Mouse (Mus musculus): ENCODE measurements around the gene BC107364.
"Not testable (repeated sequence)": the region's sequence is repeated elsewhere in the genome, so short reads cannot be mapped to it uniquely, and the experiment has no call there.

Gene BC107364

DNA sequence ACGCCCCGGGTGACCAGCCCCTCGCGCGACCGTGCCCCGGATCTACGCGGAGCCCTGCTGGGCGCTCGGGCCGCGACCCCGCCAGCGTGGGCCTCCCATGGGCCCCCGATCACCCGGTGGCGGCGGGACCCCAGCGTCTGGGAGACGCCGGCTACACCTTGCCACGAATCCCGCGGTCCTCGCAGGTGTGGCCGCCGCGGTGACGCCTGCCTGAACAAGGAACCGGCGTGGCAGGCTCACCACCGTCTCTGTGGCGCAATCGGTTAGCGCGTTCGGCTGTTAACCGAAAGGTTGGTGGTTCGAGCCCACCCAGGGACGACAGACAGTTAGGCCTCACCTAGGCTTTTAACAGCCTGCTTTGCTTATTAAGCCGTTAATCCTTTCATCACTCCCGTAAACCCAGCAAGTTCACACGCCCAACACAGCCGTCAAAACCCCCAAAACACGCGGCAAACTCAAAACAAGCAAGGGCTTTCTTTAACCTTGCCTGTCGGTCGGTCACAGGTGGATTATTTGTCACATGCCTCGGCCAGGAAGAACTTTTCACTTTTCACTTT lies 847 bp downstream of the BC107364 start:
- not testable (repeated sequence) for H3K4me3 ChIP-seq (replicated peaks; ENCODE audit: low read length); H3K27me3 ChIP-seq (ENCODE audit: insufficient read depth, low read length); H3K9me3 ChIP-seq (ENCODE audit: low read length); H3K4me1 ChIP-seq (replicated peaks; ENCODE audit: low read depth, low read length); H3K36me3 ChIP-seq (ENCODE audit: insufficient read depth, low read length)

- not testable (repeated sequence) for H3K4me3 ChIP-seq (replicated peaks; ENCODE audit: low read length); H3K27me3 ChIP-seq (ENCODE audit: insufficient read depth, low read length); H3K36me3 ChIP-seq (ENCODE audit: insufficient read depth, low read length); H3K4me1 ChIP-seq (replicated peaks; ENCODE audit: low read depth, low read length); H3K9me3 ChIP-seq (ENCODE audit: low read length)
These were observed 1.6 kb downstream of the BC107364 start for GRCm38 (mm10) chr3:96450586-96450896.

DNA sequence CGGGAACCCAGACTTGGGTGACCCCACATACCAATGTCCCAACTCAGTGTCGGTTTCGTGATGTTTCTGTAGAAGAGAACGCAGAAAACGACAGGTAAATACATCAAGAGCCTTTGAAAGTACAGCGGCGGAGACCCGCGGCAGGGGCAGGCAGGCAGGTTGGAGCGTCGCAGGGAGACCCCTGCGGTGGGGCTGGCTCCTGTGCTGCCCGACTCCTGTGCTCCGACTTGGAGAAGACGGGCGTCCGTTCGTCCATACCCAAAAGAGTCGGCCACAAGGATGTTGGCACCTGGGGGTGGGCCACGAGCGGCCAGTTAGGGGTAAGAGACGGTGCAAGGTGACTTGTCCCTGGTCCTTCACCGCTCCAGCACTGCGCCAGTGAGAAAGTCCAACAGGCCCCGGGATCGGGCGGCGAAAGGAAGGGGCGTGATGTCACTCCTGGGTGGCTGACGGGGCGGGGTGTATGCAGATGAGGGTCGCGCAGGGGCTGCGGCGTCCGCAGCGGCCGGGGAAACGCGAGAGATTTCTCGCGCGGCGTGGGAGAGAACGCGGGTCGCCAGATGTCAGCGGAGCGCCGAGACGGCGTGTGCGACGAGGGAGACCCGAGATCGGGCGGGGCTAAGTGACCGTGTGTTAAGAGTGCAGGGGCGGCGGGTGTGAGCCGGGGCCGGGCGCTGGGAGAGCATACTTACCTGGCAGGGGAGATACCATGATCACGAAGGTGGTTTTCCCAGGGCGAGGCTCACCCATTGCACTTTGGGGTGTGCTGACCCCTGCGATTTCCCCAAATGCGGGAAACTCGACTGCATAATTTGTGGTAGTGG lies 2.1 kb downstream of the BC107364 start:
- not testable (repeated sequence) for H3K4me1 ChIP-seq (replicated peaks; ENCODE audit: low read depth, low read length); H3K27me3 ChIP-seq (ENCODE audit: insufficient read depth, low read length); H3K9me3 ChIP-seq (ENCODE audit: low read length); H3K36me3 ChIP-seq (ENCODE audit: insufficient read depth, low read length); H3K4me3 ChIP-seq (replicated peaks; ENCODE audit: low read length)

DNA sequence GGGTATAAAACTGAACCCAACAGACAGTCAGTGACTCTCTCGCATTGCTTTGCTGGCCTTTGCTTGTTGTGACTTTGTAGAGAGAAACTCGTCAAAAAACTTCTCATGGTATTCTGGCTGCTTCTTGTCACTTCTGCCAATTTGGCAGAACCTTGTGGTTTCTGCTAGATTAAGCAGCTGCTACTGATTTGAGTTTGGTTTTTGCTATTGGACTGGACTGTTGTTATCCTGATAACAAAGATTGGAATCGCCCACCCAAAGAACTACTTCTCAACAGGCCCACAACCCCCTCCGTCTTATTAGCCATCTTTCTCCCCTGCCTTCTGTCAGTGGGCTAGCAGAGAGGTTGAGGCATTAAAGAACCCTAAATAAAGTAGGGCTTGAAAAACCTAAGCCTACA lies 6.7 kb downstream of the BC107364 start:
- no peaks in the 10 kb centered on the region for H3K36me3 ChIP-seq (ENCODE audit: insufficient read depth, low read length)
- H3K9me3 ChIP-seq (ENCODE audit: low read length), result no peaks in the 10 kb centered on the region
- H3K4me1 ChIP-seq (replicated peaks; ENCODE audit: low read depth, low read length), result peaks cover 31% of the 10 kb centered on the region
- TF ChIP-seq POU5F1 (IDR thresholded peaks at IDR 0.05; ENCODE audit: borderline replicate concordance, low read length) (no peak), NANOG (IDR thresholded peaks at IDR 0.05; ENCODE audit: borderline replicate concordance, low read length) (no peak)
- H3K4me3 ChIP-seq (replicated peaks; ENCODE audit: low read length), result no peak overlapping the region
- no peaks in the 10 kb centered on the region for H3K27me3 ChIP-seq (ENCODE audit: insufficient read depth, low read length)

DNA sequence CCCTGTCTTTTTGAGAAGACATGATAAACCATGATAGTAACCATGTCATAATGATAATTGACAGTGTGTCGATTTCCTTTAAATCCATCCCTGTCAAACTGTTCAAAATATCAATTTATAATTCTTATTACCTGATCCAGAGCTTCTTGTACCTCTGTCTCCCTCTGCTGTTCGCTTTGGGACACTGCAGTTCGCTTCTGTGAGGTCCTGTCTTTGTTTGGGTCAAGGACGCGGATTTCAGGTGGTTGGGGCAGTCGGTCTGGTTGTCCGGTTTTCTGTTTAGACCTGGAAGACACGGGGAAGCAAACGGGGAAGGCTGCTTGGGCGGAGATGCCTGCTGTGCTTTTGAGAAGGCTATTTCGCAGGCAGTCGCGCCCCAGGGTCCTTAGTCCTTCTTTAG lies 11.5 kb downstream of the BC107364 start:
- H3K9me3 ChIP-seq (ENCODE audit: low read length), result no peaks in the 10 kb centered on the region
- H3K4me1 ChIP-seq (replicated peaks; ENCODE audit: low read depth, low read length), result peaks cover 58% of the 10 kb centered on the region
- peak; percentile 93 for TF ChIP-seq CTCF (conservative IDR thresholded peaks at IDR 0.05; ENCODE audit: low read length)
- TF ChIP-seq NANOG (IDR thresholded peaks at IDR 0.05; ENCODE audit: borderline replicate concordance, low read length), result no peak
- no peak for TF ChIP-seq POU5F1 (IDR thresholded peaks at IDR 0.05; ENCODE audit: borderline replicate concordance, low read length)
- no peaks in the 10 kb centered on the region for H3K36me3 ChIP-seq (ENCODE audit: insufficient read depth, low read length)
- no peaks in the 10 kb centered on the region for H3K27me3 ChIP-seq (ENCODE audit: insufficient read depth, low read length)
- H3K4me3 ChIP-seq (replicated peaks; ENCODE audit: low read length), result peak overlapping the region; percentile 75

DNA sequence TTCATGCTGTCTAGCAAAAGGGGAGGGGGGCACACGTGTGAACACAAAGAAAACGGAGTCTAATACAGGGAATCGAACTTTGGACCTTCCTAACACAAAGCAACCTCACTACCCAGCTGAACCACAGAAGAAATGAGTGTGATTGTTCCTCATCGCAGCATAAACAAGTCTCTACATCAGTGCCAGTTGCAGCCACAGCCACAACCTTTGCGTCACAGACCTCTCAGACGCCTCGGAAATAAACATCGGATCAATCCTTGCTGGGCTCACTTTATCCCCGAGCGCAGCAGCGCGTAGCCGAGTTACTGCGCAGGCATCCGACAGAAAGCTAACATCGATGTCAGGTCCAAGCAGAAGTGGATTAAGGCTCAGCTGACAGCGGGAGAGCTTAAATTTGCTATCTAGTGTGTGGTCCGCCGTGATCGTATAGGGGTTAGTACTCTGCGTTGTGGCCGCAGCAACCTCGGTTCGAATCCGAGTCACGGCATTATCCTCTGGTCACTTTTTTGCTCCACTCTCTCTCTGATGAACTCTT lies 16.5 kb downstream of the BC107364 start:
- Histone ChIP-seq H3K9me3 (ENCODE audit: low read length) (no peaks in the 10 kb centered on the region), H3K4me3 (replicated peaks; ENCODE audit: low read length) (peak overlapping the region; percentile 68), H3K27me3 (ENCODE audit: insufficient read depth, low read length) (no peaks in the 10 kb centered on the region), H3K36me3 (ENCODE audit: insufficient read depth, low read length) (no peaks in the 10 kb centered on the region), H3K4me1 (replicated peaks; ENCODE audit: low read depth, low read length) (peaks cover 46% of the 10 kb centered on the region)
- TF ChIP-seq CTCF (conservative IDR thresholded peaks at IDR 0.05; ENCODE audit: low read length), result no peak
- no peak for TF ChIP-seq POU5F1 (IDR thresholded peaks at IDR 0.05; ENCODE audit: borderline replicate concordance, low read length)
- no peak for TF ChIP-seq NANOG (IDR thresholded peaks at IDR 0.05; ENCODE audit: borderline replicate concordance, low read length)

DNA sequence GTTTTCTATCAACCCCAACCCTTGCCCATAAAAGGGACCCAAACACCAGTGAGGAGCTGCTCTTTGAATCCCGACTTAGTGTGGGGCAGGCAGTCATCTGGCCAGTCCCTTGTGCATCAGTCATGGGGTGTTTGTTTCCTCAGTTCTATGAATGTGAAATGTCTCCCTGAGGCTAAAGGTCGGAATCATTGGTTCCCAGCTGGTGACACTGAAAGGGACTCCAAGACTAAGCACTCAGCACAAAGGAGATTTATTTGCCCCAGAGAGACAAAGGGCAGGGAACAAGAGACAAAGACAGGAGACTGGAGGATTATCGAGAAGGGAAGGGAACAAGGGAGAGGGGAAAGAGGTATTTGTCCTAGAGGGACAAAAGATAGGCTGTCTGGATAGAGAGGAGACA lies 19.9 kb downstream of the BC107364 start:
- no peak overlapping the region for H3K4me3 ChIP-seq (replicated peaks; ENCODE audit: low read length)
- H3K36me3 ChIP-seq (ENCODE audit: insufficient read depth, low read length), result no peaks in the 10 kb centered on the region
- TF ChIP-seq CTCF (conservative IDR thresholded peaks at IDR 0.05; ENCODE audit: low read length) (no peak), POU5F1 (IDR thresholded peaks at IDR 0.05; ENCODE audit: borderline replicate concordance, low read length) (no peak), NANOG (IDR thresholded peaks at IDR 0.05; ENCODE audit: borderline replicate concordance, low read length) (no peak)
- no peaks in the 10 kb centered on the region for H3K9me3 ChIP-seq (ENCODE audit: low read length)
- no peaks in the 10 kb centered on the region for H3K27me3 ChIP-seq (ENCODE audit: insufficient read depth, low read length)
- H3K4me1 ChIP-seq (replicated peaks; ENCODE audit: low read depth, low read length), result peaks cover 45% of the 10 kb centered on the region

- TF ChIP-seq NANOG (IDR thresholded peaks at IDR 0.05; ENCODE audit: borderline replicate concordance, low read length) (no peak), POU5F1 (IDR thresholded peaks at IDR 0.05; ENCODE audit: borderline replicate concordance, low read length) (no peak), CTCF (conservative IDR thresholded peaks at IDR 0.05; ENCODE audit: low read length) (no peak)
- no peak overlapping the region for H3K4me3 ChIP-seq (replicated peaks; ENCODE audit: low read length)
- peaks cover 41% of the 10 kb centered on the region for H3K4me1 ChIP-seq (replicated peaks; ENCODE audit: low read depth, low read length)
- no peaks in the 10 kb centered on the region for H3K27me3 ChIP-seq (ENCODE audit: insufficient read depth, low read length)
- H3K9me3 ChIP-seq (ENCODE audit: low read length), result no peaks in the 10 kb centered on the region
- H3K36me3 ChIP-seq (ENCODE audit: insufficient read depth, low read length), result no peaks in the 10 kb centered on the region
These were observed 22.3 kb downstream of the BC107364 start for GRCm38 (mm10) chr3:96429819-96430132.

GRCm38 (mm10) chr3:96428941-96429818 lies 22.9 kb downstream of the BC107364 start:
- no peak overlapping the region for H3K4me3 ChIP-seq (replicated peaks; ENCODE audit: low read length)
- no peaks in the 10 kb centered on the region for H3K9me3 ChIP-seq (ENCODE audit: low read length)
- H3K4me1 ChIP-seq (replicated peaks; ENCODE audit: low read depth, low read length), result peaks cover 46% of the 10 kb centered on the region
- H3K27me3 ChIP-seq (ENCODE audit: insufficient read depth, low read length), result no peaks in the 10 kb centered on the region
- no peak for TF ChIP-seq POU5F1 (IDR thresholded peaks at IDR 0.05; ENCODE audit: borderline replicate concordance, low read length)
- TF ChIP-seq CTCF (conservative IDR thresholded peaks at IDR 0.05; ENCODE audit: low read length), result no peak
- no peak for TF ChIP-seq NANOG (IDR thresholded peaks at IDR 0.05; ENCODE audit: borderline replicate concordance, low read length)
- H3K36me3 ChIP-seq (ENCODE audit: insufficient read depth, low read length), result no peaks in the 10 kb centered on the region

Measured in E14TG2a.4 (cell line).